Mouse (Mus musculus) CD4-positive helper T cell, adult 2 months (primary cell): Measurements from ENCODE around the gene Cdca4.

Source experiments
- DNase-seq: peaks from one replicate; pipeline ENCODE4 v3.0.0-alpha.2; 2012; ENCODE audit warnings: low read depth, missing footprints, low spot score

Gene Cdca4

DNA sequence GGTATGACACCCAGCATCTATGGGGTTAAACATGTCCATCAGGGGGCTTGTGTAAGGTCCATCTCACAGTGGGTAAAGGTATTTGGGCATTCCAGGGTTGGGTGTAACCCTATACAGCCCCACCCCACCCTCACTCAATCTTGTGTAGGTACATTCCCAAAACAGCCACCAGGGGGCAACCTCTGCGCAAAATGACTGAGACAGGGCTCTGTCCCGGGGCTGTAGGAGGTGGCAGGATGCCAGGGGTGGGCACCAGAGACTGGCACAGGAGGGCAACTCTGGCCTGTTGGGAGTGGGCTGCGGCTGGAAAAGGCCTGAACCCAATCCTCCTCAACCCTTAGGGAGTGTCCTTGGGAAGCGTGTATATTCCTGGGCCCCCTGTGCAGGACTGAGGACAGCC lies 28.7 kb downstream of the Cdca4 start:
- DNase-seq = peak; percentile 74

DNA sequence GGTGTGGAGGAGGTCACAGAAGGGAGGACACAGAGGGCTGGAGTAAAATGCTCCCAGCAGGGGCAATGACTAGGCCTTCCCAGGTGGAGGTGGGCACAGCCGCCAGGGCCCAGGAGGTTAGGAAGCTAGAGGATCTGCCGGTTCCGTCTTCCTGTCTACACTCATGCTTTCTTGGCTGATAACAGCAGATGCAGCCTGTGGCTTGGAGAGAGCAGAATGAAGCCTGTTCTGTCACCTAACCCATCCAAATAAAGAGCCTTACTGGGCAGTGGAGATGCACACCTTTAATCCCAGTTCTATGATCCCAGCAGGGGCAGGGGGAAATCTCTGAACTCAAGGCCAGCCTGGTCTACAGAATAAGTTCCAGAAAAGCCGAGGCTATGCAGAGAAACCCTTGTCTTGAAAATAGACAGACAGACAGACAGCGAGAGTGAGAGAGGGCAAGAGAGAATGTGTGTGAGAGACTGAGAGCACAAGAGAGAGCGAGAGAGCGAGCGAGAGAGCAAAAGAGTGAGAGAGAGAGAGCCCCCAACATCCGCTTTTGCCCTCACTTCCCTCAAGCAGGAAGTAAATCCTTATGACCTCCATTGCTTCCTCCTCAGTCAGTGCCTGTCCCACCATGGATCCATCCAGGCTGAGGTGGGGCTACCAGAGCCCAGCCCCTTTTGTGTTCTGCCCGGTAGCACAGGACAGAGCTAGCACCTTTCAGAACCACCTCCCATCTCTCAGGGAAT lies 29.8 kb downstream of the Cdca4 start:
- no peak for DNase-seq

DNA sequence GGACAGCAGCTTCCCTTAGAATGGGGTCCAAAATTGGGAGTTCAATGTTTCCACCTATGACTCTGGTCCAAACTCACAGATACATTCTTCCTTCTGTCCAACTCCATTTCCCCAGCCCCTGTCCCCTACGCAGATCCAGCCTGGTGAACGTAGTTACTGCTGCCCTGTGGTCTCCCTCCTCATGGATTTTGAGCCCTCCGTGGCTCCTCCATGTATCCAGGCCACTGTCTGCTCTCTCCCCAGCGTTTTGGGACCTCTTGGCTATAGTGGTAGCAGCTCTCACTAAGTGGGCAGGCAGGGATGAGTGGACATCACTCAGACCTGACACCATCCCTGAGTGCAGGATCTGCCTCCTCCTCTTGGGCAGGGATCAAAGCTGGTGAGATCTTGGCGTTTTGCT lies 30.5 kb downstream of the Cdca4 start:
- no peak for DNase-seq

DNA sequence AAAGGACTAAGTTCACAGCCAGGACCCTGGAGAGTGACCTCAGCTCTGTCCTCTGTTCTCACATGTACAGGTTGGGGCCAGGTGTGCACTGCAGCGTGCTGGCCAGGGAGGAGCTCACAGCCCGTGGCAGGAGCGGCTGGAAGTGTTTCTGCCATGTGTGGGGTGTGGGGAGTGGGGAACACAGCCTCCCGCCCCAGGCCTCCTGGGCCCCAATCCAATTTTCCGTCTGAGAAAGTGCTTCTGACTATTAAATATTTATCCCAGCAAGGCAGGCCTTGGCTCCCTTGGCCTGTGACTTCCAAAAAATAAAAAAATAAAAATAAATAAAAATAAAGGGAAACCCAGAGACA lies 30.9 kb downstream of the Cdca4 start:
- DNase-seq = no peak

DNA sequence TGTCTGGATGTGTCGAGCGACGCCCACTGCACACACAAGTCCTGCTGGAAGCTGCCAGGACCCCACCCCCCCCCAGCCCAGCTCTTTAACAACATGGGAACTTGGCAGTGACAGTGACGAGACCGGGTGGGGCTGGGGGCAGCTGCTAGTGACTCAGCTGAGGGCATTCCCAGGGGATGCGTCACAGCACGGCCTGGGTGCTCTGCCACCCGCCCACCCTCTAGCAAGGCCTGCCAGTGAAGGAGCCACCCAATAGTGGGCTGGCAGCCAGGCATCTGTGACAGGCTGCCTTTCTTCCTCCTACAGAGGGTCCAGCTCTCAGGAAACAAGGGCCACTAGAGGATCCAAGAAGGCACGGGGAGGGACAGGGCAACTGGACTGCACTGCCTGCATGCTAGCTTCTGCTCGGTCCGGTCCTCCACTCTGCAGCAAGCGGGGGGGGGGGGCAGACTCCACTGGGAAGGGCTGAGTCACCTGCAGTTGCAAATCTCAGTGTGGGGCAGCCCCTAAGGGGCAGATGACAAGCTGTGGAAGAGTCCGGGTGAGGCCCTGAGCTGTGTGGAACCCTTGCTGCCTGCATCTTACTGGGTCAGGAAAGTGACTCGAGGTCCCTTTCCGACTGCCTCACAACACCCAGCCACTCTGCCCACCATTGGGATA lies 31.4 kb downstream of the Cdca4 start:
- no peak for DNase-seq

DNA sequence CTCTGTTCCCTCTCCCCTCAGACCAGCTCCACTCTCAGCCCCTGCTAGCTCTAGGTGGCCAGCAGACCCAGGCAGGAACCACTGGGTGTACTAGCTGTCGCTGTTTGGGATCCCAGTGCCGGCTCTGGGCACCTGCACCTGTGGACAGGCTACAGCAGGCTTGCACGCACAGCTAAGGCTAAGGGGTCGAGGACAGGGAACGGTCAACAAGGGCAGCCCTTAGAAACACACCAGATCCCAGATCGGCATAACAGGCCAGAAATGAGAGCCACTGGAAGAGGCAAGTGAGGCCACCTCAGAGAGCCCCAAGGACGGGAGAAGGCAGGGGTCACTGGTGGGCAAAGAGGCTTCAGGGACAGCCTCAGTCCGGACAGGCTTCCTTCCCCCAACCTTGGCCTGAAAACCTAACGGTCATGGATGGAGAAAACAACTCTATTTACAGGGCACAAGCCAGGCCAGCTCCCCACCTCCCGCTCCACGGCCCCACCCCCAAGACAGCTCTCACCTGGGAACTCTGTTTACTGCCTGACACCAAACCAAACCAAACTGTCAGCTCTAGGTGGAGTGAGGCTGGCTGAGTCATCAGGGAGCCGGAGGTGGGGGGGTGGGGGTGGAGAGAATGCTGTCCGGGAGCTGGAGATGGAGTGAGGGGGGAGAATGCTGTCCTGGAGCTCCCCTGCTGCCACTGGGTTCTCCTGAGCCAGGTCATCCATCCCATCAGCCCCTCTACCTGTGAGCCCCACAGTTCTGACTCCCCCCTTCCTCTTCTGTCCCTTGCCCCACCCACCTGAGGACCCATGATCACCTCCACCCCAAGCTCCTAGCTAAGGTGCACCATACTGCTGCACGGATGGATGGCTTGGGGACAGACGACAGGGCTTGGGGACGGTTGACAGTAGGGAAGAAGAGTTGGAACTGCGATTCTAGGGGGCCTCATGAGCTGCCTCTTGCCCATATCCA lies 32.4 kb downstream of the Cdca4 start:
- no peak for DNase-seq

DNA sequence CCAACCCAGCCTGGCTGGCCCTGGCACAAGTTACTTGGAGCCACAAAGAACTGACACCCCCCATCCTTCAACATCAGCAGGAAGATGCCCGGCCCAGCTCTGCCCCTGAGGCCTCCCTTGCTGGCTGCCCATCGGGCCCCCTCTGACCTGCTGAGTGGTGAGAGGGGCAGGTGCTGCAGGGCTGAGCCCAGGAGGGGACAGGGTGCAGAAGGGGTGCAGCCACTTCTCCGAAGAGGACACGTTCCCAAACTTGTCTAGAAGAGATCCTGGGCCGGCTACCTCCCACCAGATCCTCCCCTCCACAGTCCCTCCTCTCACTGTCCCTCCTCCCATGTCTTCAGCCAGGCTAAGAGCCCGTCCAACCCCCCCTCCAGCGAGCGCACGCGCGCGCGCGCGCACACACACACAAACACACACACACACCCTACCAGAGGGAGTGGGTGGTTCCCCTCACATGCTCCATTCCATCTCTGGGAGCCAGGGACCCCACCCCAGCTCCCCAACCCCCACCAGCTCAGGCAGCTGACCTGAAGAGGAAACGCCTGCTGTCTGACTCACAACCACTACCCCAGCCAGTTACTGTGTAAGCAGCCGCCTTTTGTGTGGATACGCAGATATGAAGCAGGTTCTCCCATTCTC lies 33.6 kb downstream of the Cdca4 start:
- DNase-seq = no peak

DNA sequence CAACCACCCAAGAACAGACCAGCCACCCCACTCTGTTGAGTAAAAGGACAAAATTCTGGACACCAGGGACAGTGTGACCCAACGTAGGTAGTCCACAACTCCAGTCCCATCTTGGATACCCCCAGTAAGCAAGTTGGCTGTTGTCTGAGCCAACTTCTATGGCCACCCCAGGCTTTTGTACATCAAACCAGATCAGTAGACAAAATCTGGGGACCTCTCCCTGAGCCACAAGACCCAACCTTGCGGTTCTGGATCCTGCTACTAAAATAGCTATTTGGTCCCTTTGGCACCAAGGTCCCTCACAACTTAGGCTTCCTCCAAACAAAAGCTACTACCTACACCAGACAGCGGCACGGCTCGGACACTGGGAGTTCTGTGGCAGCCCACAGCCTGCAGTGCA lies 34.2 kb downstream of the Cdca4 start:
- no peak for DNase-seq

DNA sequence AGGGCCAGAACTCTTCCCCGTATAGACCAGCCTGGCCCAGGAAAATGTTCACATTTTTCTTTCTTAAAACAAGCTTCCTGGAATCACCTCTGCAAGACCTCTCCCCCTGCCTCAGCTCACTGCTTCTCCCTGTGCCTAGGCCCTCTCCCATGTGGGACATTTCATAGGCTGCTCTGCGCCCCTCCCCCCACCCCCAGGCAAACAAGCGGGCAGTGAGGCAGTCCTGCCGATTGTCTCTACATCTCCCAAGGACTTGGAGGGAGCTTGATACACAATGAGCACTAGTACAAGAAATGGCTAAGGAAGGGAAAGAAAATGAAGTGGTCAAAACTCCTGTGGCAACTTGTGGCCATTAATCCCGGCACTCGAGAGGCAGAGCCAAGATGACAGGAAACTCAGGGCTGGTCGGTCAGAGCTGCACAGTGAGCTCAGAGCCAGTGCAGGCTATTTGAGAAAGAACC lies 34.8 kb downstream of the Cdca4 start:
- DNase-seq = no peak

DNA sequence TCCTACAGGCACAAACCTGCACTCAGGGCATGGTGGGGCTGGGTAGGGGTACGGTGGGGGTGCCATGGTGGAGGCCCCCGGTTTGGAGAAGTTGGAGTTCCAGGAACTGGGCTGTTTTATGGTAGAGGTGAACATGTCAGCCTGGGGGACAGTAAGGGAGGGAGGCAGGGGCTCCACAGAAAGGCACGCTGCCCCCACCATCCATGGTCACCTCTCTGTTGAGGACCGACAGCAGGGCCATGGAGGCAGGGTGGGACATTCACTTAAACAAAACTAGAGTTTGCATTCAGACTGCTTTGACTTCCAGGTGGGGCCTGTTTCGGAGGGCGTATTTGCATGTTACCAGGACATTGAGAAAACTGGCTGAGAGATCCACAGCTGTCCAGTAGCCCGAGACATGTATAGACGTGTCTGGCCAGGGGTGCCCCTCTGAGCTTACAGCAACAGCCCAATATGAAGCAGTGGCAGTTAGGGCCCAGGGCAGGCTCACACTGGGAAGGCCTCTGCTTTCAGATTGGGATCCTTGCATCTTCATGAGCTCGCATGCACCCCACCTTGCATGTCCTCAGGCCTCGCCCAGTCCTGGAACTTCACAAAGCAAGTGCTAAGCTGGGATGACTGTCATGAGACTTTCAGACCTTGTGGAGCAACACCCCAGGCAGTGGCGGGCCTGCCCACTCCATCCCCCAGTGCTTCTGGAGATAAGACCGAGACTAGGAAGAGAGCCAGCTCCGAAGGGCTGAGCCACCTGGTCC lies 35.4 kb downstream of the Cdca4 start:
- DNase-seq = no peak

DNA sequence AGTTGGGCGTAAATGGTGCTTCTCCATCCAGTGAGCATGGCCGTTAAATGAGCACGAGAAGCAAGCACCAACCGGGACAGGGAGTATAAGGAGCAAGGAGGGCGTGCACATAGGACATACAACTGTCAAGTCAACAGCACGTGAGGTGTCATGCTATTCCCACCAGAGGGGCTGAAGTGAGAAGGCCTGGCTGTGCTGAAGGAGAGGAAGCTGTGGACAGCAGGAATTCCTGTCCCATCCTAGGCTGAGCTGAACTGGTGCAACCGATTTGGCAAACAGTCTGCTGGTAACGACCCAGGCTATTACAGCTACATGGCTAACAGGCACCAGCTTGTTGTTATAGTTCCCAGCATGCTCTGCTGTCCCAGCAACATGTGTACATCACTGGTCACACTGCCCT lies 38.2 kb downstream of the Cdca4 start:
- no peak for DNase-seq

DNA sequence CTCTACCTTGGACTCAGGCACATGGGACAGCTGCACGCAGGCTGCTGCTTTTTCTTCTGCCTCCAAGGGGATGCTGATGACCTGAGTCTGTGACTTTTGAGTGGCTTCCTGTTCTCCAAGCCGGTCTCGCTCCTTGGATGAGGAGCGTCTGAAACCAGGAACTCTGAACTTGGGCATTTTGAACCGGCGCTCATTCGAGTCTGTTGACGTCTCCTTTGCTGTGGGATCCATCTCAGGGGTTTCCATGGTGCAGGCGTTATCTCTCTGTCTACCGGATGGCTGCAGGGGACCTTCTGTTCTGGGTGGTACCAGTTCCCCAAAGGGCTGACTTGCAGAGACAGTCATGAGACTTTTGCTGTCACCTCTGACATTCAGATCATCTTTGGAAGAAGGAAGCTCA lies 54.7 kb downstream of the Cdca4 start:
- DNase-seq = no peak

DNA sequence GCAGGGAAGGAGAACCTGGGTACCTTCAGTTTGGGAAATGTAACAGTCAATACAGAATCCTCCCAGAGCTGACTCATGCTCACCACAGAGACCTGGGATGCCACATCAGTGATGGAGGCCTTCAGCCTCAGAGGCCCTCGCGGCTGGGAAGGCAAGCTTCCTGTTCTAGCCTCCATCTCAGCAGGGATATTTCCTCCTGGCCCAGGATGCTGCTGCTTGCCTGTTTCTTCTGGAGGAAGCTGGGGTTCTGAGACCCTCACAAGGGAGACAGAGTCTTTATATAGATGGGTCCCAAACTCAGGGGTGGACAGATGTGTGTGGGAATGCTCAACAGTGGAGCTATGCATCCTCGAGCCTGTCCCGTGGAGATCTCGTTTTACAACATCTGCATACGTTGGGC lies 55.2 kb downstream of the Cdca4 start:
- no peak for DNase-seq

DNA sequence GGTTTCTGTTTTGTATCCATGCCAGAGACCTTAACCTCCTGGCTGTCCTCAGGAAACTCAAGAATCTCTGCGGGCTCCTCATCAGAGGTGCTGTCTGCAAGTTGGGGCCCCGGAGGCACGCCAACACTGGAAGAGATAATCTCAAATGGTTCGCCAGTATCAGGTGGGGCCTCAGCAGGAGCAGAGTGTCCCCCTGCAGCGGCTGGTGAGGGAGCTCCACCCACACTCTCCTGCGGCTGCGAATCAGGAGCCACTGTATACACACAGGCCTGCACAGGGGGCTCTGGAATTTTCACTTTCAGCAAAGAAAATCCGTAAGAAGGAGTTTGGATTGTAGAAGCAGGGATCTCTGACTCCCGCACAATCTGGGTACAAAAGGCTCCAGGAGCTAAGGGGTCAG lies 55.9 kb downstream of the Cdca4 start:
- DNase-seq = no peak

DNA sequence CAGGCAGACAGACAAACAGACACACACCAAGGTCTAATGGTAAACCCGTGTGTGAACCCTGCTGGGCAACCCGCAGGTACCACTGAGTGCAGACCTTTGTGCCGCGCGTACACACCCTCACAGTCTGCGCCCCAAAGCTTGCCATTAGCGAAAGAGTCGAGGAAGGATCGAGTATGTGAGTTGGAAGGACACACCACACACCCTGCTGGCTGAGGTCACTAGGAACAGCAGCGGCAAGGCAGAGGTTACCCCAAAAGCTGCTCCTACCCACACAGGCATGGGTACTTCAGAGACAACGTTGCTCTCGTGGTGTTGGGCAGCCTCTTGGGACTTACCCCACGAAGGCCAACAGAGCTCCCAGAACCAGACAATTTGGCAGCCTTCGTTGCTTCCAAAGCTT lies 56.9 kb downstream of the Cdca4 start:
- DNase-seq = no peak

DNA sequence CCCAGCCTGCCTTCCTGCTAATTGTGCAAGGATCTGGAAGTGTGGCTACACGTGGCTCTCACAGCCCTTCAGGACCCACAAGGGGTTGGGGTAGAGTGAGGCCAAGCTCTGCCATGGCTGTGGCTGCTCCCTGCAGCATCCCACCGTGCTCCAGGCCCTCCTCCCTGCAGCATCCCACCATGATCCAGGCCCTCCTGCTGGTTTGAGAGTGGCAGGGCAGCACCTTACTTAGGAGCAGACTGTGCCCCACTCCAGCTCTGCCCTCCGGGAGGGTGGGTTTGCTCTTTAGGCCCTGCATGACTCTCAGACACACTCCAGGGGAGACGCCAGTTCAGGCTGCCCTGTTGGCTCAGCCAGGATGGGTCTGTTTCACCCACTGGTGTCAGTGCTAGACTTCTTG lies 58.8 kb downstream of the Cdca4 start:
- DNase-seq = no peak
